ENCODE assay signal across 8 mouse cellular contexts in the genomic region with DNA sequence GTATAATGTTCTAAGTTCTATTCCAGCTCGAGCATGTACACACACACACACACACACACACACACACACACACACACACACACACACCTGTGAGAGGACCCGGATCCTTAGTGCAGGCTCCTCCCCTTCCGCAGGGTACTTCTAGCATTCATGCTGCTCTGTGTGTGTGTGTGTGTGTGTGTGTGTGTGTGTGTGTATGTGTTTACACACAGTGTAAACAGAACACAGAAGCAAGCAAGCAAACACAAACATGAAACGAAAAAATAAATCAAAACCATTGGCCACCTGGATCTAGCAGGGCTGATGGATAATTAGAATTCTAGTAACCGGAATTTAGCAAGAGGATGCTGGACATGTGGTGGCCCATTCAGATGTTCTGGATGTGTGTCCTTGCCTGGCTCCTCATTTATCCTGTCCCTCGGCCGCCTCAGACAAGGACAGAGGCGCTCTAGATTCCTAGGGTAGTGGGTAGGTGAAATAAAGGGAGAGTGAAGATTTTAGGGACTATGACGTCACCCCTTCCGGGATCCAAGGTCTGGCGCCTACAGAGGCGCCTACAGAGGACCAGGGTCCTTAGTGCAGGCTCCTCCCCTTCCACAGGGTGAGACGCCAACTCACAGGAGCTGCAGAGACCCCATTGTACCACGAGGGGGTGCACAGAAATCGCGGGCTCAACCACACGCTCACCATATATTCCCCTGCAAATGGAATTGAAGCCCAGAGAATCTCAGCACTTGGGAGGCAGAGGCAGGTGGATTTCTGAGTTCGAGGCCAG. TPM values are rescaled to one million over a fixed set of nuclear protein-coding genes. Genes with fewer than 3 reads are reported as not detected.
A peak's percentile ranks its signal among the peaks of the same experiment; 100 is the strongest.
DNase-seq lines count a peak whose midpoint lies in the region; ATAC-seq and TF ChIP-seq lines count a peak whose summit lies in the region.

No protein-coding gene starts in this region.

- ATAC-seq in G1E (ENCODE audit: extremely low read depth, insufficient number of reproducible peaks, low FRiP score, poor library complexity, severe bottlenecking) = peak; percentile 83
- peak; percentile 86 to 93 for ATAC-seq in hematopoietic stem cell, adult 5-6 weeks (replicated peaks in 1 of 2; ENCODE audit: insufficient read depth in 1 of 2, low FRiP score in 2 of 2, low TSS enrichment in 1 of 2, low read depth in 1 of 2, poor library complexity in 2 of 2, severe bottlenecking in 2 of 2)

- no peaks in the 10 kb centered on the region for H3K9me3 ChIP-seq in G1E (replicated peaks)

- DNase-seq in G1E (ENCODE audit: low spot score) = peak; percentile 53
- peak; percentile 85 for DNase-seq in cerebellum, adult 11-12 months
- peak; percentile 89 for DNase-seq in forelimb bud, embryonic 11.5 days (ENCODE audit: low read depth, low spot score)
- peak; percentile 90 to 91 for DNase-seq in layer of hippocampus, postnatal 10 days (ENCODE audit: low spot score in 2 of 2)
- DNase-seq in lung, postnatal 10 days = peak; percentile 91
- peak; percentile 80 for DNase-seq in ovary, postnatal 36 days (ENCODE audit: low spot score)
- DNase-seq in thymus, postnatal 14 days = peak; percentile 89

- peaks cover 24% of the 10 kb centered on the region for H3K27me3 ChIP-seq in G1E (ENCODE audit: insufficient read depth, low read length)

- H3K4me3 ChIP-seq in G1E (ENCODE audit: low read depth, low read length) = no peak overlapping the region

- H3K4me1 ChIP-seq in G1E (ENCODE audit: insufficient read depth, low read depth, low read length) = peaks cover 13% of the 10 kb centered on the region

- H3K36me3 ChIP-seq in G1E (replicated peaks) = no peaks in the 10 kb centered on the region

- peak; percentile 74 for TF ChIP-seq CTCF in G1E (IDR thresholded peaks at IDR 0.05; ENCODE audit: low read depth, low read length)

RNA-seq across cellular contexts. Expression of a gene that starts 6.6 kb away (rescaled TPM):
- not detected in 2 replicates for total RNA-seq in G1E (2014; fragmentation: Nextera tagmentation)
- total RNA-seq in G1E (2017) = 0.06 and 0.22 TPM in 2 replicates
- polyA plus RNA-seq in G1E (2012) = not detected in 2 replicates
- total RNA-seq in hematopoietic stem cell, adult 5-6 weeks (2017) = 0.25 TPM in 1 of 2 replicates, not detected in the other
- 100 to 1,000 TPM; 229 to 232 TPM for total RNA-seq in layer of hippocampus, postnatal 10 days (2021)

RNA-seq across cellular contexts. Expression of a gene that starts 8.4 kb away (rescaled TPM):
- total RNA-seq in G1E (2014; fragmentation: Nextera tagmentation) (not detected in 2 replicates), G1E (2017) (0.05 TPM in 1 of 2 replicates, not detected in the other)
- polyA plus RNA-seq in G1E (2012) = 0.01 TPM in 1 of 2 replicates, not detected in the other
- total RNA-seq in hematopoietic stem cell, adult 5-6 weeks (2017) = not detected in 2 replicates
- 10 to 100 TPM; 59.8 to 62.2 TPM for total RNA-seq in layer of hippocampus, postnatal 10 days (2021)

RNA-seq across cellular contexts. Expression of a gene that starts 27.1 kb away (rescaled TPM):
- 157 and 166 TPM in 2 replicates for total RNA-seq in G1E (2014; fragmentation: Nextera tagmentation)
- 313 and 344 TPM in 2 replicates for total RNA-seq in G1E (2017)
- 792 and 815 TPM in 2 replicates for polyA plus RNA-seq in G1E (2012)
- total RNA-seq in hematopoietic stem cell, adult 5-6 weeks (2017) = 391 and 520 TPM in 2 replicates
- total RNA-seq in layer of hippocampus, postnatal 10 days (2021) = 1,000 to 10,000 TPM; 2,090 to 2,190 TPM

RNA-seq across cellular contexts. Expression of a gene that starts 31.8 kb away (rescaled TPM):
- total RNA-seq in G1E (2014; fragmentation: Nextera tagmentation) (not detected in 2 replicates), G1E (2017) (0.06 and 0.22 TPM in 2 replicates)
- polyA plus RNA-seq in G1E (2012) = not detected in 2 replicates
- 0.99 and 1.6 TPM in 2 replicates for total RNA-seq in hematopoietic stem cell, adult 5-6 weeks (2017)
- total RNA-seq in layer of hippocampus, postnatal 10 days (2021) = 10 to 100 TPM; 42.9 to 44.8 TPM

RNA-seq across cellular contexts. Expression of a gene that starts 41.5 kb away (rescaled TPM):
- 7.1 and 8.2 TPM in 2 replicates for total RNA-seq in G1E (2014; fragmentation: Nextera tagmentation)
- total RNA-seq in G1E (2017) = 3.3 and 4.1 TPM in 2 replicates
- polyA plus RNA-seq in G1E (2012) = 17.6 and 18.6 TPM in 2 replicates
- 12.1 and 13.4 TPM in 2 replicates for total RNA-seq in hematopoietic stem cell, adult 5-6 weeks (2017)
- total RNA-seq in layer of hippocampus, postnatal 10 days (2021) = 1 to 10 TPM; 3.7 to 4.4 TPM

Comparison
In these comparisons a context has a peak if more than half of its experiments do, and no peak if none do; other contexts are left out.
1. RNA of a gene that starts 6.6 kb away (total RNA-seq): 229 to 232 TPM in layer of hippocampus, postnatal 10 days; 0.06 to 0.22 TPM in G1E and 0.25 TPM in hematopoietic stem cell, adult 5-6 weeks; every median in the first group is over 100 times any median in the second.
2. RNA of a gene that starts 8.4 kb away (total RNA-seq): 59.8 to 62.2 TPM in layer of hippocampus, postnatal 10 days; 0.05 TPM in G1E and not detected in hematopoietic stem cell, adult 5-6 weeks; every median in the first group is over 10 times any median in the second.
3. Peak in every context shown above with its lines, with median percentiles within 50 percentile points of each other: DNase-seq.